Mouse (Mus musculus) spleen, adult 2 months (tissue): Measurements from ENCODE around the gene Nfkbid.

Experiments used
- CTCF ChIP-seq: fragments of 200-500 bp; IDR thresholded peaks from 2 replicates; pipeline ENCODE4 v1.5.1; 2011; ENCODE audit warnings: mild to moderate bottlenecking, inconsistent platforms; ENCODE audit not compliant: insufficient read depth, insufficient read length, insufficient replicate concordance; ENCODE audit errors: extremely low read depth
- POLR2A ChIP-seq: fragments of 200-500 bp; IDR thresholded peaks from 2 replicates; pipeline ENCODE4 v1.6.1; 2011; ENCODE audit warnings: low read depth, low read length, inconsistent platforms

DNA sequence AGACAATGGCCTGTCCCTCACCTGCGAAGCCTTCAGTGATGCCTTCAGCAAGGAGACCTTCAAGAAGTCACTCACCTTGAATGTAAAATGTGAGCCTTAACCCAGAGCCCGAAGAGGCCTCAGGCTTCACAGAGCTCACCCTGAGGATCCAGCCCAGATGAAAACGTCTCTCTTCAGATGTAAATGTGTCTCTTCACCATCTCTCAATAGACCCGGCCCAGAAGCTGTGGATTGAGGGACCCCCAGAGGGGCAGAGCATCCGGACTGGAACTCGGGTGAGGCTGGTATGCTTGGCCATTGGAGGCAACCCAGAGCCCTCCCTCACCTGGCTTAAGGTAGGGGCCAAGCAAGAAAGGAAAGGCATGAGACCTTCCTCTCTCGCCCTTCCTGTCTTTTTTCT is 42.0 kb downstream of the Nfkbid start:
- TF ChIP-seq CTCF (no peak), POLR2A (no peak)
